Mouse (Mus musculus): ENCODE results near the gene Fermt2.

Gene Fermt2

DNA sequence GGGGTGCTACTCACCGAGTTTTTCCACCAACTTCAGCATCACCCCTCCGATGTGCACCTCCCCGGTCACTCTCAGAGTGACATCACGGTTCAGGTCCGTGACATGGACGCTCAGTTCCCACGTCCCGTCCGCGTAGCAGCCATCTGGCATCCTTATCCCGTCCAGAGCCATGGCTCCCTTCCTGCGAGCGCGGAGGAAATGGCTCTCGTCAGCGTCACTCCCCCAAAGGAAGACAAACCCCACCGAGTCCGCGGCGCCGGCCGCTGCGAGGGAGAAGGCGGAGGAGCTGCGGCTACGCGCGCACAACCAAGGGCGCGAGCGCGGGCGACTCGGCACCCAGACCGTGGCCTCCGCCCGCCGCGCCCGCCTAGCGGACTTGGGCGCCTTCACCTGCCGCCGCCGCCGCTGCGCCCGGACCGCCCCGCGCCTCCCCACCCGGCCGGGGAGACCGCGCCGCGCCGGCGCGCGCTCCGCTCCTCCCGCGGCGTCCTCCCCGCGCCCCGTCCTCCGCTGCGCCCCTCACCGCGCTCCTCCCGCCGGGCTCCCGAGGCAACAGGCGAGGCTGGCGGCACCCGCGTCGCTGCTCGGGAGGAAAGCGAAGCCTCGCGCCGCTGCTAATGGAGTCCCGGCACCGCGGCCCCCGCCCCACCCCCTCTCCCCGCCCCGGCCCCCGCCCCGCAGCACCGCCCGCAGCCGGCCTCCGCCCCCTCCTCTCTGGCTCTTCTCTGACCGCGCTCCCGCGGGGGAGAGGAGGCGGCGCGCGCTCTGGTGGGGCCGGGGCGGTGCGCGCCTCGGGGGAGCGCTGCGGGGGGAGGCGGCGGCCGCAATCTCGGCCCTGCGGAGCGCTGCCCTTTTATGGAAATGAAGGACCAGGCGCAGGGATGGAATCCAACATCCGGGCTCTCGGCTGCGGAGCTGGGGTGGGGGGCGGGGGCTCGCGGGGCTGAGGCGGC lies at the start of gene Fermt2:
TSS of gene Fermt2 (minus strand) at position 708 of the 953 bp plus-strand sequence.
- peak; percentile 91 to 93 for DNase-seq (ENCODE audit: low spot score in 2 of 2)

DNA sequence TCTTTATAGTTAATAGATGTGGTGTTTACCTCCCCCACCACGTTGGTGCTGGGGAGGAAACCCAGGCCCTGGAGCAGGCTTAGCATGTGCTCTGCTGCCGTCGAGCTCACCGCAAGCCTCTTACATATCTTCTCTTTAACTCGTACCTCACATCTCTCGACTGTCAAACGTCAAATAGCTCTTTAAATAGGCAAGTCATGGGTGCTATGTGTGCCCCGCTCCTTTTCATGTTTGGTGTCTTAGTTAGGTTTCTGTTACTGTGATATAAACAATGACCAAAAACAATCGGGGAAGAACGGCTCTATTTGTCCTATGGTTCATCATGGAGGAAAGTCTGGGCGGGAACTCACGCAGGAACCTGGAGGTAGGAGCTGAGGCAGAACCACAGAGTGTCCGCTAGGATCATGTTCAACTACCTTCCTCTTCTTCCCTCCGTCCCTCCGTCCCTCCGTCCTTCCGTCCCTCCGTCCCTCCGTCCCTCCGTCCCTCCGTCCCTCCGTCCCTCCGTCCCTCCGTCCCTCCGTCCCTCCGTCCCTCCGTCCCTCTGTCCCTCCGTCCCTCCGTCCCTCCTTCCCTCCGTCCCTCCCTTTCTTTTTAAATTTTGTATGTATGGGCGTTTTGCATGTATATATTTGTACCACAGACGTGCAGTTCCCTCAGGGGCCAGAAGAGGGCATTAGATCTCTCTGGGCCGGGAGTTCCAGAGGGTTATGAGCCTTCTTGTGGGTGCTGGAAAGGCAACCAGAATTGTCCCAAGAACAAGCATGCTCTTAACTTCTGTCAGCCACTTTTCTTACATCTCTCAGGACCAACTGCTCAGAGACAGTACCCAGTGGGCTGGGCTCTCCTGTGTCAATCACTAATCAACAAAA lies 36.4 kb upstream of the Fermt2 start:
- DNase-seq (ENCODE audit: low spot score in 2 of 2), result peak in 1 of 2 experiments; percentile 44

DNA sequence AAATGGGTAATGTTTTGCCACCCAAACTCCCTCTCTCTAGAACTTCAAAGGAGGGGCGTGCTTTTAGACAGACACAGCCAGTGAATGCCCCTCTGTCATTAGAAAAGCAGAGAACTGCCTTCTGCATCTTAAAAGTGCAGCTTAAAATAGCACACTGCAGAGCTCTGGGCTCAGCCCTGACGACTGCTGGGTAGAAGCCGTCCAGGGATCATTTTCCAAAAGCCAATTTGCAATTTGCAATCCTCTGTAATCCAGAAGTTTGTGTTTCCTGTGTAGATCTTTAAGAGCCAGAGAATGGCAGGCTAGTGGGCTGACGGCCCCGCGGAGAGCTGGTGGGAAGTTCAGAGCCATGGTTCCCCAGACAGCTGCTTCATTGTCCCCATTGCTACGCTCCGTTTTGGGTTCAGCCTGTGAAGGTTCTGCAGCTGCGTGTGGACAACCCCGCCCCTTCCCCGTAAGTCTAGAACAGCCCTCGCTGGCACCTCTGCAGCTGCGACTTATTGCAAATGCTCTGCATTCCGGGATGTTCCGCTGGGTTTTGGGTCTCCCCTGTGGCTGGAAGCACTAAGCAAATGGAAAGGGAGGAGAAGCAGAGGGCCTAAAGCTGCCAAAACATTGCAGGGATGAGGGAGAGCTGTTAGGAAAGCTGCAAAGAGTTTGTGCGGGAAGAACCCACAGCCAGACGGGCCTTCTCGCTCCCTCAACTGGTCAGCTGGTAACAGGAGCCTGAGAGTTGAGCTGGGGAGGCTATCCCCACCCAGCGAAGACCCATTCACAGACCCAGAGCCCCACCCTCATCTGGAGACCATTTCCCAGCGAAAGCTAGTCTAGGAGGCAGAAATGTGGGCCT lies 35.5 kb upstream of the Fermt2 start:
- DNase-seq (ENCODE audit: low spot score in 2 of 2), result peak; percentile 58 to 62

DNA sequence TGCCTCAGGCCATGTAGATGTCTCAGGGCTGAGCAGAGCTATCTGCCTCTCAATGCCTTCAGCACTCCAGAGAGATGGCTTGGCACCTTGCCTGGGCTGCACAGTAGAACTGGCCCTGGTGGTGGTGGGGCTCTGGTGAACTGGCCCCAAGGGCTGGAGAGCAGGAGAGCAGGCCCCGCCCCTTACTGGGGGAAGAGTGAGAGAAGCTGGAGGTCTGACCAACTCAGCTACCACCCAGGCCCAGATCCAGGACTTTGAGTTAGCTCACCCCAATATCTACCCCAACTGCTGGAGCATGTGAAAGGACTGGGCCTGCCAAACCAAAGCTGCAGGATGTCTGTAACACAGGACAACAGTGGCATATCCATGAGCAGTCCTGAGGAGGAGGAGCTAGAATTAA lies 33.7 kb upstream of the Fermt2 start:
- peak; percentile 52 to 69 for DNase-seq (ENCODE audit: low spot score in 2 of 2)

DNA sequence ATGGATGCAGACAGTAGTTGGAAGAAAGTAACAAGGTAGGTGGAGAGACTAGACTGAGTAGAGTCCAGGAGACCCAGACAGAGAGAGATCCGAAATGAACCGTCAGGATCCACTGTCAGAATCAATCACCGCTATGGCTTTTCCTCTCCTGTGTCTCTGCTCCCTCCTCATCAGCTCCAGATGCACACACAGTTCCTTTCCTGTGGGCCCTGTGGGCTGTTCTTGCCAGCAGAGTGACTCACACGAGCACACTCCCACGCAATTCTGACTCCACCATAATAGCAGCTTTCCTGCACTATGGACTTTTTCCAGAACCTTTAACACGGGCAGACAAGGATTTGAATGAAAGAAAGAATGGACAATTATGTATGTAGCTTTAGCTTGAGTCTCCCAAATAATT lies 31.8 kb upstream of the Fermt2 start:
- DNase-seq (ENCODE audit: low spot score in 2 of 2), result peak; percentile 65 to 73

DNA sequence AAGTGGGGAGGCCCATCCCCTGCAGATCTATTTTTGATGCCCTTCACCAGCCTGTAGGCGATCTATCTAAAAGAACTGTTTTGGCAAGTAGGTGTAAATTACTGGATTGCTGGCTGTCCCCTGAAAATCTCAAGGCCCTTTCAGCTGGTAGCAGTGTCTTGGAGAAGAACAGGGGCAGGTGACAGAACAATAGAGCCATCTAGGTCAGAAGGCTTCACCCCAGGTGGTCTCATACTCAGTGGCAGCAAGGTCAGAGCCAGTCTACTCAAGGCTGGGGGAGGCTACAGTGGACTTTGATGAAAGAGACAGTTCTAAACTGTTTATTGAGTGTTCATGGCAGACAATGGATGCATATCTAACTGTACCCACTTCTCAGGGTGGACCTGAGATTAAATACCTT lies 29.1 kb upstream of the Fermt2 start:
- no peak for DNase-seq (ENCODE audit: low spot score in 2 of 2)

DNA sequence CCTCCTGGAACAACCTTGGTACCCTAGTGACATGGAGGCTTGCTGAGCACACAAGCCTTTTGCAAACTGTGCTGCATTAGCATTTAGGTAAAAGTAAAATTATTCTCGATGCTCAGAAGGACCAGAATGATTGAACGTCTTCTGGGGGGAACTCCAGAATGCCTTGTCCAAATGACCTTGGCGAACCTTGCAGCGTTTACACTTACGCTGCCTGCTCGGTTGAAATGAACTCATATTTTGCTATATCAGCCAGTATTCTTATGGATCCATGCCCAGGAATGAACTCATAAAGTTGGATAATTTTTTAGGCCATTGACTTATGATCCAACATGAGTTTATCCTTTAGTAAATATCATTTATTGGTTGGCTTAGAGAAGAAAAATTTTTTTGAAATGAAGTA lies 24.4 kb upstream of the Fermt2 start:
- DNase-seq (ENCODE audit: low spot score in 2 of 2), result peak in 1 of 2 experiments; percentile 41

DNA sequence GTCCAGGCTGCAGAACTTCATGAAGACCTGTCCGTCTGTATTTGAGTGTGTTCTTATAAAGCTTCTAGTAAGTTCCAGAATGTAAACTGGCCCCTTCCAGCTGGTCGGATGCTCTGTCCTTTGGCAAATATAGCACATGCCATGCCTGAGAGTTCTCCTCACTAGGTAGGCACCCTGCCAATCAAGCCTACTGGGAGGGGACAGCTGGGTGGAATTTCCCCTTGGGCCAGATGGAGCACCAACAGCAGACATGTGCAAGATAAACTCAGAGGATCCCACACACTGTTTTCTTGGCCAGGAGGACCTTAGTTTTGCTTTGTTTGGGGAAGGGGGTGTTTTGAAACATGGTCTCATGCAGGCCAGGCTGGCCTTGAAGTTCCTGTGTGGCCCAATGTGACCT lies 23.9 kb upstream of the Fermt2 start:
- peak; percentile 80 to 83 for DNase-seq (ENCODE audit: low spot score in 2 of 2)

DNA sequence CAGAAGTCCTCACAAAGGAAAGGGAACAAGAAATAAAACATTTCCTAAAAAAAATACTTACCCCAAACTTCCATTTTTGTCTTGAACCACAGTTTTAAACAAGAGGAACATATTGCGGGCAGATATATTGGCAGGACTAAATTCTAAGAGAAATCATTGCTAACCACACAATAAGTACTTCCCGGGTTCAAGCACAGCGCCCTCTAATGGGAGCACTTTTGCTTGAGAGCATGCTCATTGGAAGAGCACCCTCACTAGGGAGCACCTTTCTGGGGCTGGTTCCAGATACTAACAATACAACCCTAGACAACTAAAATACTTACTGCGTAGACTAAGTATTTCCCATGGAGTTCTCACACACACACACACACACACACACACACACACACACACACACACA lies 22.5 kb upstream of the Fermt2 start:
- no peak for DNase-seq (ENCODE audit: low spot score in 2 of 2)

DNA sequence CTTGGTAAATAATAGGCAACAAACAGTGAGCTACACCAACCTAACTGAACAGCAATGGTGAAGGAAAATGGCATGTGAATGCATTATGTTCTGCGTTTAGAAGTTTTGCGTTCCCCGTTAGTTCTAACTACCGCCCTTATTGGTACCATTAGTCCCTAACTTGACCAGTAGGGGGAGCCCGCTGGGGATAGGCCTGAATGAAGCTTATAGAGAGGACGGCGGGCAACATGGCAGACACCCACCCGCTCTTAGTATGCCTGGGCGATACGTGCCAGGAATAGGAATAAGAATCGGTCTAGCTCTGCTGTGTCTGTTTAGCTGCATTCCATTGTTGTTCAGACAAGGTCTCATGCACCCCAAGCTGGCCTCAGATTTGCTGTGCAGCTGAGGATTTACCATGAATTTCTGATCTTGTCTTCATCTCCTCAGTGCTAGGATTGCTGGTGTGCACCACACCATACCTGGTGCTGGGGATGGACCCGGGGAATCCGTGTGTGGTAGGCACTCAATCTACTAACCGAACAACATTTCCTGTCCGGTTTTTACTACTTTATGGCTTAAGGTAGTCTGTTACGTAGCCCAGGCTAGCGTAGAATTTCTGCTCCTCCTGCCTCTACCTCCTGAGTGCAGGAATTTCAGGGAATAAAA lies 21.3 kb upstream of the Fermt2 start:
- peak in 1 of 2 experiments; percentile 13 for DNase-seq (ENCODE audit: low spot score in 2 of 2)

DNA sequence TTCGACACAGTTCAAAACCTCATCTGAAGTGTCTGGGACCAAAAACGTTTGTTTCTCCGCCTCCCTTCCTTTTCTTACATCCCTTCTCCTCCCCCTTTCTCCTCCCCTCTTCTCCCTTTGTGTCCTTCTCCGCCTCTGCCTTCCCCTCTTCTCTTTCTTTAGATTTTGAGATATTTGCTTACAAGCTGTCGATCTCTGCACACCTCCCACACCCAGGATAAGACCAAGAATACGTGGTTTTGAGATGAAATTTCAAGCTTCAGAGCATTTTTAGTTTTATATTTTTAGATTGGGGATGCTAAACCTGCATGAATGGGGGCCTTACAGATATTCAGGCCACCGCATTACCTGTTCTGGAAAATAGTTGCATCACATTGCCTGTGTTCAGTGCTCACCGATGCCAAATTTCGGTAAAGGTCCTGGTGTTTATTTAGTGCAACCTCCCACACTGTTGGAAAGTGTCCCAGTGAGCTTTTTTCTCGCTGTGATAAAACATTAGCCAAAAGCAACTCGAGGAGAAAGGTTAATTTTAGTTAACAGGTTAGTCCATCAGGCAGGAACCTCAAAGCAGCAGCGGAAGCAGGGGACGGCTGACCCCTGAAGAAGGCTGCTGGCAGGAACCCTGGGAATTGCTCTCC lies 20.2 kb upstream of the Fermt2 start:
- peak; percentile 59 to 63 for DNase-seq (ENCODE audit: low spot score in 2 of 2)

DNA sequence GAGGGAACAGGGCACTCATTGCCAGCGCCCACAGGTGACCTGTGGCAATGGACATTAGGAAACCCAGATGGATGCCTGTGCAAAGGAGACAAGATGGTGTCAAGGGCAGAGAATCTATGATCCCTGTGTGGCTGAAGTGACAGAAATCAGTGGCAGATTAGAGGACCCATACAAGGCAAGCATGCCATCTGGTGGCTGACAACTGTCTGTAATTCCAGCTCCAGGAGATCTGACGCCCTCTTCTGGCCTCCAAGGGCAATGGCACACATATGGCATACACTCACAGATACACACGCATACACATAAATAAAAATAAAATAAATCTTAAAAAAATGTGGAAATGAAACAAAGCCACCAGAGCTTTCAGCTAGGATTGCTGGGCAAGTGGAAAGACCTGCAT lies 18.2 kb upstream of the Fermt2 start:
- DNase-seq (ENCODE audit: low spot score in 2 of 2), result no peak

DNA sequence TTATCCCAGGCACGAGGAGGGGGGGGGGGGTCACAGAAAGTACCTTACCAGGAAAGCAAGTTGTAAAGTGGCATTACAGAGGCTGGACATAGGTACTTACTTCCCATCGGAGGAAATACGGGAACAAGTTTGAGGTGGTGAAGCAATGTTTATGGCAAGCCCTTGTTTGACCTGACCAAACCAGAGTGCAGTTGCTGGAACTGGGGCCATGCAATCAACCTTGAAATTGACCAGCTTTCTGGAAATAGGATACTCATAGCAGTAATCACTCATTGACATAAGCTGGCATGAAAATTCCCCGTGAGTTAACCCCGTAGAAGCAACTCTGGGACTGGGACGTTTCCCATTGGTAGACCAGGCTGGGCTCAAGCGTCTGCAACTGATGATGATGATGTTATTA lies 15.0 kb upstream of the Fermt2 start:
- DNase-seq (ENCODE audit: low spot score in 2 of 2), result no peak

DNA sequence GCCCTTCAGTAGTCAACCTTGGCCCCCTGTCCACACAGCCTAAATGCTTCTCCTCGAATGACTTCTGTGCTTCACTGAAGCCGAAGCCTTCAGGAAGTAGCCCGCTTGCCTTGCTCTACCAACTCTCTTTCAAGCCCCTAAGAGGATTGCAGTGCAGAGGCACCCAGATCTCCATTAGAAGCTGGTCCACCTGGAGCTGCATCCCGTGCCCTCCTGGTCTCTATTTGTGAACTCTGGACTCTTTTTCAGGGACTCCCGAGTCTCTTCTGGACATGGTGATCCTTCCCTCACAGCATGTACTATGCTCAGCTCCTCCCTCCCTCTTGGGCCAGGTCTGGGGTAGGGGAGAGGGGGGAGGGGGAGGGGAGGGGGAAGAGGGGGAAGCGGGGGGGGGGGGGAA lies 14.1 kb upstream of the Fermt2 start:
- DNase-seq (ENCODE audit: low spot score in 2 of 2), result no peak

DNA sequence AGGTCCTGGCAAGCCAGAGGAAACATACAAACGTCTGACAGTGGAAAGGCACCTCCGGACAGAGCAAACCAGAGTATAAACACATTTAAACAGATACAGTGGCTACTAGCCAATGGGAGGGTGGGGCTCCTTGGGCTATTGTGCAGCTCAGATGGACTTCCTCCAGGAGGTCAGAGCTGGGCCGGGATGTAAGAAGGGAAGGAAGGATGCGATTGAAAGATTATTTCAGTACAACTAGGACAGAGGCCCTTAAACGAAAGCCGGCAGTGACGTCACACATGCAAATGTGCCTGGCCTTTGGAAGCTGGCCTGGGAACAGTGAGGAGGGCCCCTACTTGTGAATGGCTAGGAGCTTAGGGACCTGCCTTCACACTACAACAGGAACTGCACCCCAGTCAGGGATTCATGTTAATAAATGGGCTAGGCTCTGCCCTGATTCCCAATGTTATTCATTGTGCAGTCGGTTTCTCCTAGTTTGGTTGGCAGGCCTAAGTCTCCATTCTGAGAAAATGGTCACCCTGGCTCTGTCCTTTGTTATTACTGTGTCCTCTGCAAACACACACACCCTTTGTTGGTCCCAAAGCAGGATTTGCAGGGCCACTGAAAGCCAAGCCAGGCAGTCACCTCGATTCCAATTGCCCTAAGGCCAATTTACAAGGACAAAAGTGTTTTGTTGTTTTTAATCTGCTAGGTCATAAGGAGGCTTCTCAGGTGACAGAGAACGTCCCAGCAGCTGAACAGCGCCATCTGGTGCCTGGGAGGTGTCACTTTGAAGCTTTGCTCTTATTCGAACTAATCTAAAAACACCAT lies 9.9 kb upstream of the Fermt2 start:
- DNase-seq (ENCODE audit: low spot score in 2 of 2), result peak; percentile 91 to 96

DNA sequence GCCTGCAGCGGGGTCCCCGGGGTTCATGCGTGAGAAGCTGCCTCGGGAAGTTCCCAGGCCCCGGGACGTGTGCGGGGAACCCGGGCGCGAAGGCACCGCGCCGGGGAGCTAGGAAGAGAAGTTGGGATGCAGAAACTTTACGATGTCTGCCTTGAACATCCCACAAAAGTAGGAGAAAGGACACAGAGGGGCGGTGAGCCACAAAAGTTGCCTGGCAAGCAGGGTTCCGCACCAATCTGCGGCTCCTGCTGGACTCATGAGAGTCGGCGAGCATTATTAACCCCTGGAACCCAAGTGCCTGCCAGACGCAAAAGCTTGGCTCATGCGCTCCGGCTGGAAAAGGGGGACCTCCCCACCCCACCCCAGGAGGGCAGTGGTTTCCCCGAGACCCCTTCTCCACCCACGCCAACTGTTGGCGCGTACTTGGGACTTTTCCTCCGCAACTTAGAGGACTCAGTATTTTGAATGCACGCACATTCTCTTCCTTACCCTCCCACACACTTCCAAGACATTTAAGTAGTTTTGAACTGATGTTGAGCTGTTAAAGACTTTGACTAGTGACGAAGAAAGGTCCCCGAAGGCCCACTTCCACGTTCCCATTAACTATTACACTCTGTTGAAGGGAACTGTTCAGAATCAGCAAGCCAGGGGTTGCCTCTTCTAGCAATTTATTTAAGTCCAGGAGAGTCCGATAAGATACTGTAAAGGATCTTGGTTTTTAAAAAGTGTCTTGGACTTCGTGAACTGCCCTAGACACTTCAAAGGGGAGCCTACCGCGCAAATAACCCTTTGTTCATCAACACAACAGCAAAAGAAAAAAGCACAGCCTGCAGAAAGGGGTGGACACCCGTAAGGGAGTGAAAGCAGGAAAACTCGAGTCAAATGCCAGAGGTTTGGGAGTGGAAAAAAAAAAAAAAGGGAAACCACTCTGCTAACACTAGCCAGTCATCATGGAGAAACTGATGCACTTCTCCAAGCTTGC lies 737 bp upstream of the Fermt2 start:
- DNase-seq (ENCODE audit: low spot score in 2 of 2), result peak in 1 of 2 experiments; percentile 77

DNA sequence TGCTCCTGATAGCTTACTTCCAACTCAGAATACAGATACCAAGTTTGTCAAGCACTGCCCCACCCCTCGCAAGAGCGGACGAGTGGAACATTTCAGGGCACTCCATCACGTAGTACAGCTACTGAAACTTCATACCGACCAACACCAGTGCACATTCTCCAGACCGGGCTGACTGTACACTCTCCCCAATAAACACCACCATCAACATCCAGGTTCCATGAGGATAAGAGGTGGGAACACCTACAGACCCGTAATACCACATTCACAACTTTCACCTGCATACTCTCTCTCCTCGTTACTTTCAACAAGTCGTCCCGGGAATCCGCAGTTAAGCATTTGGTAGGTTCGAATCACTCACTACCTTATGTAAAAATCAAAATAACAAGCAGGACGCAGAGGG lies 1.1 kb downstream of the Fermt2 start:
- DNase-seq (ENCODE audit: low spot score in 2 of 2), result peak; percentile 30 to 45

DNA sequence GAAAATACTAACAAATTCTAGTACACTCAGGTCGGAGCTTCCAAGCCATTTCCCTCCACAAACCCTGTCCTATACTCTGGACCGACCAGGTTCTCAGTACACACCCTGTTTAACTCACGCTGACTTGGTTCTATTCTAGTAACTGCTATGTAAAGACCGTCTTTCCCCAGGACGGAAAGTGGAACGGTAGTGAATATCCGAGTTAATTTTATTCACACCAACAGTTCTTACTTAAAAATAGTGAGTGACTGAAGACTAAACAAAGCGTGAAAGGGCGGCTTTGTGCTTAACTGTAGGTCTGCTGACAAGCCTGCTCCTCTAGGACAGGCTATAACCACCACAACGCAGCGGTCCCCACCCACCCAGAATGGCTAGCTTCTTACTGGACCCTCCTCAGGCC lies 14.1 kb downstream of the Fermt2 start:
- no peak for DNase-seq (ENCODE audit: low spot score in 2 of 2)
